Mouse (Mus musculus): Measurements from ENCODE around the gene Hdac10. TPM values are rescaled to one million over a fixed set of nuclear protein-coding genes. Genes with fewer than 3 reads are reported as not detected.

Gene Hdac10
- total and polyA plus RNA-seq, 2 experiments: 10.0 to 22.0 TPM

GRCm38 (mm10) chr15:89173906-89174214 is 45.4 kb upstream of the Hdac10 start:
- peaks cover 60% of the 10 kb centered on the region for H3K79me2 ChIP-seq (ENCODE audit: control insufficient read depth, insufficient read depth, low read length)
- peak overlapping the region; percentile 93 for H3K27ac ChIP-seq (replicated peaks; ENCODE audit: insufficient read depth, low read depth, low read length)
- no peaks in the 10 kb centered on the region for H3K36me3 ChIP-seq (ENCODE audit: control insufficient read depth, insufficient read depth, low read length)
- 1% methylated on average over 15 of the region's 15 CpGs for WGBS
- peak overlapping the region; percentile 87 for H3K9ac ChIP-seq (ENCODE audit: low read depth, low read length)
- H3K4me1 ChIP-seq (ENCODE audit: control insufficient read depth, insufficient read depth, low read length): peaks cover 68% of the 10 kb centered on the region
- no peak for TF ChIP-seq CTCF (IDR thresholded peaks at IDR 0.05; ENCODE audit: low read depth, low read length)
- peak; percentile 55; the same call in 1 of the 2 replicates for TF ChIP-seq POLR2A (IDR thresholded peaks at IDR 0.05; ENCODE audit: extremely low read depth, insufficient read depth, low read length)
- DNase-seq (ENCODE audit: extremely low read depth, low read depth, low spot score): peak; percentile 84
- H3K4me3 ChIP-seq (ENCODE audit: insufficient read depth, low read depth, low read length): peak overlapping the region; percentile 76
- no peaks in the 10 kb centered on the region for H3K27me3 ChIP-seq (ENCODE audit: control insufficient read depth, insufficient read depth, low read length)

- under 1% methylated on average over 64 of the region's 65 CpGs for WGBS
- Histone ChIP-seq H3K4me3 (ENCODE audit: insufficient read depth, low read depth, low read length) (peak overlapping the region; percentile 76), H3K36me3 (ENCODE audit: control insufficient read depth, insufficient read depth, low read length) (no peaks in the 10 kb centered on the region), H3K9ac (ENCODE audit: low read depth, low read length) (peak overlapping the region; percentile 87), H3K4me1 (ENCODE audit: control insufficient read depth, insufficient read depth, low read length) (peaks cover 65% of the 10 kb centered on the region), H3K27me3 (ENCODE audit: control insufficient read depth, insufficient read depth, low read length) (no peaks in the 10 kb centered on the region), H3K27ac (replicated peaks; ENCODE audit: insufficient read depth, low read depth, low read length) (peak overlapping the region; percentile 93), H3K79me2 (ENCODE audit: control insufficient read depth, insufficient read depth, low read length) (peaks cover 61% of the 10 kb centered on the region)
- peak; percentile 71 for DNase-seq (ENCODE audit: extremely low read depth, low read depth, low spot score)
- TF ChIP-seq CTCF (IDR thresholded peaks at IDR 0.05; ENCODE audit: low read depth, low read length) (no peak), POLR2A (IDR thresholded peaks at IDR 0.05; ENCODE audit: extremely low read depth, insufficient read depth, low read length) (0 out of 2 replicates have a peak, but pooled peaks have one; percentile 17)
Observed at GRCm38 (mm10) chr15:89173024-89173905, 44.8 kb upstream of the Hdac10 start.

- peaks cover 4% of the 10 kb centered on the region; the same call in 1 of the 2 replicates for H3K36me3 ChIP-seq (ENCODE audit: control insufficient read depth, insufficient read depth, low read length)
- TF ChIP-seq POLR2A (IDR thresholded peaks at IDR 0.05; ENCODE audit: extremely low read depth, insufficient read depth, low read length) (no peak), CTCF (IDR thresholded peaks at IDR 0.05; ENCODE audit: low read depth, low read length) (no peak)
- no peaks in the 10 kb centered on the region for H3K27me3 ChIP-seq (ENCODE audit: control insufficient read depth, insufficient read depth, low read length)
- peak overlapping the region; percentile 76 for H3K4me3 ChIP-seq (ENCODE audit: insufficient read depth, low read depth, low read length)
- peak overlapping the region; percentile 93 for H3K27ac ChIP-seq (replicated peaks; ENCODE audit: insufficient read depth, low read depth, low read length)
- peak overlapping the region; percentile 87 for H3K9ac ChIP-seq (ENCODE audit: low read depth, low read length)
- H3K79me2 ChIP-seq (ENCODE audit: control insufficient read depth, insufficient read depth, low read length): peaks cover 63% of the 10 kb centered on the region
- no peak for DNase-seq (ENCODE audit: extremely low read depth, low read depth, low spot score)
- WGBS: 39% methylated on average over 17 of the region's 17 CpGs
- peaks cover 58% of the 10 kb centered on the region for H3K4me1 ChIP-seq (ENCODE audit: control insufficient read depth, insufficient read depth, low read length)
Observed at GRCm38 (mm10) chr15:89172276-89172935, 43.9 kb upstream of the Hdac10 start.

GRCm38 (mm10) chr15:89171526-89172051 is 43.1 kb upstream of the Hdac10 start:
- DNase-seq (ENCODE audit: extremely low read depth, low read depth, low spot score): no peak
- Histone ChIP-seq H3K27ac (replicated peaks; ENCODE audit: insufficient read depth, low read depth, low read length) (peak overlapping the region; percentile 93), H3K4me3 (ENCODE audit: insufficient read depth, low read depth, low read length) (no peak overlapping the region), H3K4me1 (ENCODE audit: control insufficient read depth, insufficient read depth, low read length) (peaks cover 51% of the 10 kb centered on the region), H3K79me2 (ENCODE audit: control insufficient read depth, insufficient read depth, low read length) (peaks cover 60% of the 10 kb centered on the region), H3K36me3 (ENCODE audit: control insufficient read depth, insufficient read depth, low read length) (peaks cover 7% of the 10 kb centered on the region; the same call in 1 of the 2 replicates), H3K27me3 (ENCODE audit: control insufficient read depth, insufficient read depth, low read length) (no peaks in the 10 kb centered on the region), H3K9ac (ENCODE audit: low read depth, low read length) (no peak overlapping the region)
- TF ChIP-seq CTCF (IDR thresholded peaks at IDR 0.05; ENCODE audit: low read depth, low read length) (no peak), POLR2A (IDR thresholded peaks at IDR 0.05; ENCODE audit: extremely low read depth, insufficient read depth, low read length) (no peak)
- 61% methylated on average over 5 of the region's 5 CpGs for WGBS

DNA sequence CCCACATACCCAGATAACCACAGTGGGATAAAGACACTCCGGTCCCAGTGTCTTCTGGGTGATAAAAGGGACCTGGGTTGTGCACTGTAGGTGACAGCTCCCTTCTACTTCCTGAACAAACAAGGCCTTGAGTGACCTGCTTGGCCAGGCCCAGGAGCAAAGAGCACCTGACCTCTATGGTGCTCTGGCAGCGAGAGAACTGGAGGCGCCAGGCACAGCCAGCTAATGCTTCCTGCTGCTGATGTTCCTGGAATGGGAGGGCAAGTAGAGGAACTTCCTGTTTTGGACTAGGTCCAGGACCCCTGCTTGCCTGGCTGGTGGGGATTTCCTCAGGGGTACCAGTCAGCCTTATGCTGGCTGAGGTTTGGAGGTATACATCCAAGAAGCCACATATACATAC is 41.6 kb upstream of the Hdac10 start:
- Histone ChIP-seq H3K27ac (replicated peaks; ENCODE audit: insufficient read depth, low read depth, low read length) (peak overlapping the region; percentile 75), H3K27me3 (ENCODE audit: control insufficient read depth, insufficient read depth, low read length) (no peaks in the 10 kb centered on the region), H3K9ac (ENCODE audit: low read depth, low read length) (no peak overlapping the region), H3K4me3 (ENCODE audit: insufficient read depth, low read depth, low read length) (no peak overlapping the region), H3K36me3 (ENCODE audit: control insufficient read depth, insufficient read depth, low read length) (peaks cover 19% of the 10 kb centered on the region; the same call in 1 of the 2 replicates), H3K79me2 (ENCODE audit: control insufficient read depth, insufficient read depth, low read length) (peaks cover 46% of the 10 kb centered on the region), H3K4me1 (ENCODE audit: control insufficient read depth, insufficient read depth, low read length) (peaks cover 40% of the 10 kb centered on the region)
- TF ChIP-seq CTCF (IDR thresholded peaks at IDR 0.05; ENCODE audit: low read depth, low read length): no peak
- TF ChIP-seq POLR2A (IDR thresholded peaks at IDR 0.05; ENCODE audit: extremely low read depth, insufficient read depth, low read length): no peak
- 2% methylated on average over 3 of the region's 3 CpGs for WGBS
- peak; percentile 91 for DNase-seq (ENCODE audit: extremely low read depth, low read depth, low spot score)
